Mouse (Mus musculus): ENCODE results near the gene Cyp4f39. TPM values are rescaled to one million over a fixed set of nuclear protein-coding genes. Genes with fewer than 3 reads are reported as not detected.
"Not testable (repeated sequence)": the region's sequence is repeated elsewhere in the genome, so short reads cannot be mapped to it uniquely, and the experiment has no call there.

Gene Cyp4f39
- total RNA-seq, 4 experiments from 2014 or later = not detected

DNA sequence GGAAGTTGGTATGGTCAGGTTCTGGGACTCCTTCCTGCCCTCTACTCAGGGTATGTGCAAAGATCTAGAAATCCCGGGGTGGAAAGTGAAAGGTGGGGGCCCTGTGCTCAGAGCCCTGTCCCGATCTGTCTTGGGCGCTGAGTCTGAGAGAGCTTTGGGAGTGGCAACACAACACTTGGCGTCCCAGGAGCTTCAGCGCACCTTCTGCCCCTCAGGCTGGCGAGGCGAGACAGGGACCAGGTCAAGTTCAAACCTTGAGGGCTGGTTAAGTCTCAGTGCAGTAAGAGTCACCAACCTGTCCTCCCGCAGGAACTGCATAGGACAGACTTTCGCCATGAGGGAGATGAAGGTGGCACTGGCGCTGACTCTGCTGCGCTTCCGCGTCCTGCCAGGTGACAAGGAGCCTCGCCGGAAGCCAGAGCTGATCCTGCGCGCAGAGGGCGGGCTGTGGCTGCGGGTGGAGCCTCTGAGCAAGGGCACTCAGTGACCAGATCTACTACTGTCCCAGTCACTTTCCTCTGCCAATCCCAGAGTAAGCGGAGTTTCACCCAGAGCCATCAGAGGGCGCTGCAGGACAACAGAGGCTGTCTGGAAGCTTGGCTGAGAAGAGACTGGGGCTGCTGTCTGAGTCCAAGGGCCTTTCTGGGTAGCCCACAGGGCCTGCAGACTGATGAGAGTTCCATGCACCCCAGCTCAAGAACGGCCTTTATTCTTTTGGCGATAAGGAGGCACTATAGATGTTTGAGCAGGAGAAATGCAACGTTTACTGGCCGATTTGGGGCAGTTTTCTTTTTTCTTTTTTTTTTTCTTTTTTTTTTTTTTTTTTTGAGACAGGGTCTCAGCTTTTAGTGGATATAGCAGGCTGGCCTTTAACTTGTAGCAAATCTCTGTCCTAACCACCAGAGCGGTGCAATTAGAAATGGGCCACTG is 76.2 kb downstream of the Cyp4f39 start:
- peak; percentile 69 to 84 for DNase-seq (ENCODE audit: low spot score in 2 of 2)

DNA sequence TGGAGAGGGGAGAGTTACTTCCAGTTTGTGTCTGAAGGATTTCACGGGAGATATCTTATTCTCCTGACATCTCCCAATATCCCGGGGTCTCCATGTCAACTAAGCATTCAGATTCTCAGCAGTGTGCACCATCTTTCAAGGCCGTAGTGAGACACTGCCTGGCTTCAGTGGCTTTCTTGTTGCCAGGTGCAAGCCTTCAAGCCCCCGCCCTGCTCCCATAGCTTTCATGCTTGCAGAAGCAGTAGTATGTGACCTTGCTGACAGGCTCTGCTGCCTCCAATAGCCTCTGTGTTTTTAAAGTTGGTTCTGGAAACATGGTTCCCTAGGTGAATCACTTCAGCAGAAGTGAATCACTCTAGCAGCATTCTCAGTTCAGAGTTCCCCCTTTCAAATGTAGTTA is 79.8 kb downstream of the Cyp4f39 start:
- not testable (repeated sequence) for DNase-seq (ENCODE audit: low spot score in 2 of 2)

- no peak for DNase-seq (ENCODE audit: low spot score in 2 of 2)
Measured at GRCm38 (mm10) chr17:32534068-32534467, 81.5 kb downstream of the Cyp4f39 start.

- peak; percentile 64 to 71 for DNase-seq (ENCODE audit: low spot score in 2 of 2)
Measured at GRCm38 (mm10) chr17:32536051-32536866, 83.7 kb downstream of the Cyp4f39 start, which contains the start of gene Cyp4f16. TSS of gene Cyp4f16 (plus strand) at chr17:32536558.

- no peak for DNase-seq (ENCODE audit: low spot score in 2 of 2)
Measured at GRCm38 (mm10) chr17:32536867-32537250, 84.3 kb downstream of the Cyp4f39 start.

Other genes starting within 250 kb of the Cyp4f39 start
- gene Brd4, start 168.0 kb upstream of the Cyp4f39 start, total RNA-seq (2022) = 100 to 1,000 TPM in 3 of 4 experiments, 10 to 100 TPM in 1; 94.2 to 132 (median 105) TPM
- gene Akap8, start 131.5 kb upstream of the Cyp4f39 start, total RNA-seq (2022) = 100 to 1,000 TPM in 3 of 4 experiments, 10 to 100 TPM in 1; 94.2 to 118 (median 109) TPM
- 100 to 1,000 TPM; 160 to 279 (median 221) TPM for gene Akap8l, start 102.1 kb upstream of the Cyp4f39 start, total RNA-seq (2022)
- gene Wiz, start 63.3 kb upstream of the Cyp4f39 start, total RNA-seq (2022) = 10 to 100 TPM; 44.5 to 52.9 (median 47.4) TPM
- gene Rasal3, start 49.1 kb upstream of the Cyp4f39 start, total RNA-seq (2022) = 10 to 100 TPM in 2 of 4 experiments, 1 to 10 TPM in 2; 3.8 to 16.9 (median 8.9) TPM
- not detected for gene Pglyrp2, start 28.6 kb upstream of the Cyp4f39 start, total RNA-seq (2022)
- gene Cyp4f17, start 53.3 kb downstream of the Cyp4f39 start, total RNA-seq (2022) = 1 to 10 TPM; 3.6 to 8.1 (median 5.2) TPM
- 10 to 100 TPM in 1 of 4 experiments, 1 to 10 TPM in 3; 7.7 to 10.1 (median 7.9) TPM for gene Cyp4f16, start 83.8 kb downstream of the Cyp4f39 start, total RNA-seq (2022)
- gene Cyp4f37, start 168.6 kb downstream of the Cyp4f39 start, total RNA-seq (2022) = not detected
- not detected for gene Cyp4f40, start 206.2 kb downstream of the Cyp4f39 start, total RNA-seq (2022)
- 10 to 100 TPM; 16.5 to 19.8 (median 18.2) TPM for gene Cyp4f15, start 232.9 kb downstream of the Cyp4f39 start, total RNA-seq (2022)

Measured in layer of hippocampus, adult 8-10 months (tissue).